Mouse (Mus musculus): ENCODE data around the gene Slc25a33.

GRCm38 (mm10) chr4:149799346-149800171, 25.5 kb upstream of the Slc25a33 start:
- no peak for TF ChIP-seq CTCF (IDR thresholded peaks at IDR 0.05; ENCODE audit: low read depth)
- TF ChIP-seq EP300 (IDR thresholded peaks at IDR 0.05; ENCODE audit: low read depth): no peak
